ENCODE assay signal across 8 mouse cellular contexts in the genomic region with DNA sequence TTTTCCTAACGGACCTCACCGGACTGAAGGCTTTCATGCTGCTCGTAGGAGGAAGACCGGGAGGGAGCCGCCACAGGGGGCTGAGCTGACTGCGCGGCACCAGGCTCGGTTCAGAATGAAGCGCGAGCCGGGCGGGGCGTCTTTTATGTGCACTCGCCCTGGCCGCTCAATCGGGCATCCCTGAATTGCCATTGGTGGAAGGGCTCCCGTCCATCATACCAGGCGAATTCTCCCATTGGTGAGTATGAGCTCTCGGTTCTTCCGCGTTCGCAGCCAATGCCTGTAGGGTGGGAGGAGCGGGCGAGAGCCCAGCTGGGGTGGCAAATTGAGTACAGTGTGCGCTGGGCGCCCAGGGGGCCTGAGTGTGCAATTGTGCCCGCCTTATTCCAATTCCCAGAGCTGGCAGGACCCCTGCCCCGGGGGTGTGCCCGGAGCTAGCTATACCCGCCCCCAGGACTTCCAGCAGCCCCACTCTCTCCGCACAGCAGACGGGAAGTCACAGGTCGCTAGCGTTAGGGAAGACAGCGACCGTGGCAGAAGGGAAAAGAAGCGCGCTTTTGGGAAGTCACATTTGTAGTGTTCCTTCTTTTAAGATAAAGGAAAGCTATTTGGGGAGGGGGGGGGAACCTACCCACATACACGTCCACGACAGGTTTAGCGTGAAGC. TPM values are rescaled to one million over a fixed set of nuclear protein-coding genes. Genes with fewer than 3 reads are reported as not detected.
DNase-seq lines count a peak whose midpoint lies in the region; ATAC-seq and TF ChIP-seq lines count a peak whose summit lies in the region.

No protein-coding gene starts in this region.

- H3K9me3 ChIP-seq in CH12.LX (replicated peaks; ENCODE audit: low read length) = peaks cover 6% of the 10 kb centered on the region
- no peaks in the 10 kb centered on the region for H3K9me3 ChIP-seq in forebrain, embryonic 11.5 days (ENCODE audit: control insufficient read depth, low read length)
- H3K9me3 ChIP-seq in heart, embryonic 16.5 days (replicated peaks; ENCODE audit: control insufficient read depth, low read length) = no peaks in the 10 kb centered on the region
- H3K9me3 ChIP-seq in liver, embryonic 13.5 days (replicated peaks) = no peaks in the 10 kb centered on the region
- no peaks in the 10 kb centered on the region for H3K9me3 ChIP-seq in stomach, embryonic 14.5 days (ENCODE audit: control insufficient read depth, low read depth, low read length)

- peak overlapping the region; percentile 46 for H3K9ac ChIP-seq in CH12.LX (ENCODE audit: insufficient read depth, low read depth)
- H3K9ac ChIP-seq in forebrain, embryonic 11.5 days (ENCODE audit: low read length) = peak overlapping the region; percentile 72
- H3K9ac ChIP-seq in heart, embryonic 16.5 days (ENCODE audit: low read length) = peak overlapping the region; percentile 83
- H3K9ac ChIP-seq in liver, embryonic 13.5 days = peak overlapping the region; percentile 70
- H3K9ac ChIP-seq in stomach, embryonic 14.5 days (replicated peaks; ENCODE audit: low read depth, low read length) = peak overlapping the region; percentile 58

- no peak for TF ChIP-seq EP300 in CH12.LX (IDR thresholded peaks at IDR 0.05; ENCODE audit: low read length)

- dilution Hi-C loops in CH12.LX (cut with MboI; ENCODE audit: extremely low pct_ligation_motif_present, extremely low pct_unique_long_range_greater_than_20kb, low sequenced_read_pairs) = no loop called here

- peaks cover 27% of the 10 kb centered on the region for H3K27me3 ChIP-seq in CH12.LX (replicated peaks)
- H3K27me3 ChIP-seq in forebrain, embryonic 11.5 days (ENCODE audit: control insufficient read depth, insufficient read depth, low read length) = peaks cover 5% of the 10 kb centered on the region
- H3K27me3 ChIP-seq in heart, embryonic 16.5 days (ENCODE audit: control insufficient read depth, insufficient read depth, low read length) = no peaks in the 10 kb centered on the region
- peaks cover 90% of the 10 kb centered on the region for H3K27me3 ChIP-seq in liver, embryonic 13.5 days
- H3K27me3 ChIP-seq in stomach, embryonic 14.5 days (ENCODE audit: control insufficient read depth, insufficient read depth, low read length) = no peaks in the 10 kb centered on the region

- H3K27ac ChIP-seq in CH12.LX (ENCODE audit: insufficient read depth, low read depth) = no peak overlapping the region
- H3K27ac ChIP-seq in forebrain, embryonic 11.5 days (ENCODE audit: low read depth, low read length) = peak overlapping the region; percentile 57
- peak overlapping the region; percentile 86 for H3K27ac ChIP-seq in heart, embryonic 16.5 days (ENCODE audit: low read length)
- peak overlapping the region; percentile 84 for H3K27ac ChIP-seq in liver, embryonic 13.5 days
- peak overlapping the region; percentile 94 for H3K27ac ChIP-seq in stomach, embryonic 14.5 days (ENCODE audit: low read length)

- peak; percentile 84 for ATAC-seq in forebrain, embryonic 11.5 days (replicated peaks; ENCODE audit: low FRiP score)
- peak; percentile 83 for ATAC-seq in heart, embryonic 16.5 days (replicated peaks; ENCODE audit: extremely low read depth, insufficient read depth, low FRiP score)
- ATAC-seq in liver, embryonic 13.5 days (ENCODE audit: low read depth) = peak; percentile 83
- ATAC-seq in stomach, embryonic 14.5 days (ENCODE audit: insufficient number of reproducible peaks, insufficient read depth, low FRiP score, low read depth) = peak; percentile 87

- no peak for TF ChIP-seq CTCF in CH12.LX (conservative IDR thresholded peaks at IDR 0.05 in 1 of 2, IDR thresholded peaks at IDR 0.05 in 1 of 2; ENCODE audit: low read depth in 2 of 2, low read length in 2 of 2)

- TF ChIP-seq RAD21 in CH12.LX (IDR thresholded peaks at IDR 0.05; ENCODE audit: low read depth, low read length) = no peak; the same call in none of the 2 replicates

- peaks cover 15 to 40% of the 10 kb centered on the region in 2 experiments for H3K4me1 ChIP-seq in CH12.LX (ENCODE audit: control insufficient read depth in 1 of 2, insufficient read depth in 2 of 2)
- H3K4me1 ChIP-seq in forebrain, embryonic 11.5 days (replicated peaks; ENCODE audit: control insufficient read depth, insufficient read depth, low read length) = peaks cover 36% of the 10 kb centered on the region; the same call in 1 of the 2 replicates
- peaks cover 33% of the 10 kb centered on the region for H3K4me1 ChIP-seq in heart, embryonic 16.5 days (ENCODE audit: control insufficient read depth, insufficient read depth, low read length)
- H3K4me1 ChIP-seq in liver, embryonic 13.5 days (replicated peaks) = peaks cover 32% of the 10 kb centered on the region
- peaks cover 28% of the 10 kb centered on the region; the same call in 1 of the 2 replicates for H3K4me1 ChIP-seq in stomach, embryonic 14.5 days (ENCODE audit: control insufficient read depth, insufficient read depth, low read length)

- no peaks in the 10 kb centered on the region for H3K79me2 ChIP-seq in CH12.LX (replicated peaks; ENCODE audit: control insufficient read depth, extremely low read depth, insufficient read depth, poor library complexity, severe bottlenecking)

- peak overlapping the region; percentile 63 to 90 (median 74) for H3K4me3 ChIP-seq in CH12.LX (replicated peaks in 1 of 3; ENCODE audit: low read depth in 2 of 3, low read length in 2 of 3, poor library complexity in 1 of 3)
- H3K4me3 ChIP-seq in forebrain, embryonic 11.5 days (ENCODE audit: low read depth, low read length) = peak overlapping the region; percentile 71
- H3K4me3 ChIP-seq in heart, embryonic 16.5 days (ENCODE audit: low read length) = peak overlapping the region; percentile 92
- peak overlapping the region; percentile 65 for H3K4me3 ChIP-seq in liver, embryonic 13.5 days (replicated peaks)
- peak overlapping the region; percentile 56 for H3K4me3 ChIP-seq in stomach, embryonic 14.5 days (ENCODE audit: low read depth, low read length)

- in situ Hi-C loops in CH12.LX (cut with MboI; ENCODE audit: low pct_ligation_motif_present, low pct_unique_long_range_greater_than_20kb, low sequenced_read_pairs) = loop anchor here (10.0 to 25.0 kb wide), 5 partner anchors 319 to 1191 kb away; no protein-coding TSS in a partner anchor

- H3K4me2 ChIP-seq in CH12.LX (ENCODE audit: insufficient read depth, low read depth, poor library complexity, severe bottlenecking) = peak overlapping the region; percentile 93
- peak overlapping the region; percentile 92 for H3K4me2 ChIP-seq in forebrain, embryonic 11.5 days (ENCODE audit: low read depth, low read length, severe bottlenecking)
- peak overlapping the region; percentile 86 for H3K4me2 ChIP-seq in heart, embryonic 16.5 days (ENCODE audit: low read depth, low read length)
- H3K4me2 ChIP-seq in liver, embryonic 13.5 days = peak overlapping the region; percentile 78
- H3K4me2 ChIP-seq in stomach, embryonic 14.5 days (replicated peaks; ENCODE audit: low read depth, low read length) = peak overlapping the region; percentile 66

- DNase-seq in CH12.LX (ENCODE audit: extremely low read depth) = peak; percentile 98
- peak; percentile 76 for DNase-seq in c-Kit-positive CD71-positive TER-119-negative erythroid progenitor cells, embryonic 14.5 days (ENCODE audit: low read depth)
- DNase-seq in forebrain, embryonic 11.5 days (ENCODE audit: low spot score) = peak; percentile 96
- peak; percentile 99 to 100 for DNase-seq in kidney, postnatal 25 days
- peak; percentile 79 for DNase-seq in liver, embryonic 13.5 days
- peak; percentile 94 to 96 for DNase-seq in natural killer cell, adult 2 months (ENCODE audit: low spot score in 2 of 2)

- under 1% methylated on average over 41 of the region's 41 CpGs for WGBS in forebrain, embryonic 11.5 days
- under 1% methylated on average over 41 of the region's 41 CpGs for WGBS in heart, embryonic 16.5 days
- WGBS in liver, embryonic 13.5 days (ENCODE audit: insufficient replicate concordance) = under 1% methylated on average over 41 of the region's 41 CpGs
- WGBS in stomach, embryonic 14.5 days = under 1% methylated on average over 41 of the region's 41 CpGs

- TF ChIP-seq POLR2A in CH12.LX (IDR thresholded peaks at IDR 0.05; ENCODE audit: low read depth, low read length) = peak; percentile 99

- H3K36me3 ChIP-seq in CH12.LX (replicated peaks in 1 of 2; ENCODE audit: control insufficient read depth in 1 of 2, insufficient read depth in 1 of 2, low read length in 1 of 2) = no peaks in the 10 kb centered on the region
- no peaks in the 10 kb centered on the region for H3K36me3 ChIP-seq in forebrain, embryonic 11.5 days (ENCODE audit: control insufficient read depth, insufficient read depth, low read length)
- no peaks in the 10 kb centered on the region for H3K36me3 ChIP-seq in heart, embryonic 16.5 days (ENCODE audit: control insufficient read depth, insufficient read depth)
- H3K36me3 ChIP-seq in liver, embryonic 13.5 days = no peaks in the 10 kb centered on the region
- H3K36me3 ChIP-seq in stomach, embryonic 14.5 days (ENCODE audit: control insufficient read depth, insufficient read depth, low read length) = no peaks in the 10 kb centered on the region

TF ChIP-seq in CH12.LX, 34 proteins besides CTCF, POLR2A, EP300 and RAD21 (continues in another document):
- no peak for TF ChIP-seq ZC3H11A (IDR thresholded peaks at IDR 0.05; ENCODE audit: low read depth, low read length)
- peak; percentile 89; the same call in 1 of the 2 replicates for TF ChIP-seq NELFE (IDR thresholded peaks at IDR 0.05; ENCODE audit: low read depth, low read length)
- TF ChIP-seq SMC3 (IDR thresholded peaks at IDR 0.05; ENCODE audit: low read depth, low read length) = peak; percentile 30
- TF ChIP-seq MEF2A (IDR thresholded peaks at IDR 0.05; ENCODE audit: borderline replicate concordance, low read depth, low read length) = no peak
- peak; percentile 92 for TF ChIP-seq CHD2 (IDR thresholded peaks at IDR 0.05; ENCODE audit: low read length)
- TF ChIP-seq ZMIZ1 (IDR thresholded peaks at IDR 0.05; ENCODE audit: low read depth, low read length) = peak; percentile 94
- TF ChIP-seq BHLHE40 (IDR thresholded peaks at IDR 0.05; ENCODE audit: low read depth, low read length) = 0 out of 2 replicates have a peak, but pooled peaks have one; percentile 15
- no peak for TF ChIP-seq MAFK (IDR thresholded peaks at IDR 0.05; ENCODE audit: insufficient replicate concordance, low read length)
- TF ChIP-seq USF1 (IDR thresholded peaks at IDR 0.05; ENCODE audit: low read depth, low read length) = no peak
- no peak for TF ChIP-seq GABPA (IDR thresholded peaks at IDR 0.05; ENCODE audit: insufficient replicate concordance, low read depth, low read length)
- no peak for TF ChIP-seq UBTF (IDR thresholded peaks at IDR 0.05; ENCODE audit: low read depth, low read length)

RNA-seq across cellular contexts. Expression of gene Id2, which starts 0.8 kb away (rescaled TPM):
- total RNA-seq in CH12.LX (2012; rRNA removed) (11.5 and 12.4 TPM in 2 replicates), CH12.LX (2014; rRNA removed) (38.0 and 42.9 TPM in 2 replicates)
- polyA plus RNA-seq in CH12.LX (2012; ENCODE audit: insufficient read length, low read depth) = 13.7 and 14.2 TPM in 2 replicates
- polyA plus RNA-seq in forebrain, embryonic 11.5 days (2014; fragmentation: Nextera tagmentation; extraction: Ambion mirVana) = 188 and 198 TPM in 2 replicates
- polyA plus RNA-seq in heart, embryonic 16.5 days (2015; fragmentation: Nextera tagmentation; extraction: Ambion mirVana) = 157 TPM in 2 replicates
- polyA plus RNA-seq in liver, embryonic 13.5 days (2015; fragmentation: Nextera tagmentation; extraction: Ambion mirVana) = 98.7 and 122 TPM in 2 replicates
- polyA plus RNA-seq in stomach, embryonic 14.5 days (2014; fragmentation: Nextera tagmentation; extraction: Ambion mirVana) = 441 and 450 TPM in 2 replicates
